Mouse (Mus musculus): ENCODE results near the gene Gm37240.
"Not testable (repeated sequence)": the region's sequence is repeated elsewhere in the genome, so short reads cannot be mapped to it uniquely, and the experiment has no call there.

The Gm37240 gene

GRCm38 (mm10) chr3:85887239-85887827 lies at the start of gene Gm37240, which contains the start of gene Glt28d2:
Gene Gm37240, minus strand, starts transcription at chr3:85887518.
Gene Glt28d2, minus strand, starts transcription at chr3:85887516.
- DNase-seq: peak; percentile 23

GRCm38 (mm10) chr3:85933586-85933985 lies 46.3 kb upstream of the Gm37240 start:
- no peak for DNase-seq

- DNase-seq: no peak
These were observed 44.5 kb upstream of the Gm37240 start for GRCm38 (mm10) chr3:85931859-85932258.

- no peak for DNase-seq
These were observed 43.4 kb upstream of the Gm37240 start for GRCm38 (mm10) chr3:85930671-85931255.

GRCm38 (mm10) chr3:85929711-85930110 lies 42.4 kb upstream of the Gm37240 start:
- DNase-seq: no peak

GRCm38 (mm10) chr3:85928140-85928611 lies 40.9 kb upstream of the Gm37240 start:
- DNase-seq: no peak

GRCm38 (mm10) chr3:85927296-85927695 lies 40.0 kb upstream of the Gm37240 start:
- DNase-seq: no peak

GRCm38 (mm10) chr3:85923954-85924945 lies 36.9 kb upstream of the Gm37240 start:
- peak; percentile 81 for DNase-seq

GRCm38 (mm10) chr3:85923343-85923742 lies 36.0 kb upstream of the Gm37240 start:
- no peak for DNase-seq

GRCm38 (mm10) chr3:85922331-85922730 lies 35.0 kb upstream of the Gm37240 start:
- no peak for DNase-seq

GRCm38 (mm10) chr3:85920671-85921070 lies 33.4 kb upstream of the Gm37240 start:
- not testable (repeated sequence) for DNase-seq

- peak; percentile 33 for DNase-seq
These were observed 30.3 kb upstream of the Gm37240 start for GRCm38 (mm10) chr3:85917600-85917999.

GRCm38 (mm10) chr3:85914806-85915205 lies 27.5 kb upstream of the Gm37240 start:
- no peak for DNase-seq

- DNase-seq: no peak
These were observed 19.8 kb upstream of the Gm37240 start for GRCm38 (mm10) chr3:85907136-85907535.

- no peak for DNase-seq
These were observed 17.1 kb upstream of the Gm37240 start for GRCm38 (mm10) chr3:85904371-85904770.

GRCm38 (mm10) chr3:85895020-85895419 lies 7.7 kb upstream of the Gm37240 start:
- no peak for DNase-seq

- DNase-seq: no peak
These were observed 4.3 kb upstream of the Gm37240 start for GRCm38 (mm10) chr3:85891571-85891970.

GRCm38 (mm10) chr3:85888221-85888671 lies 928 bp upstream of the Gm37240 start:
- no peak for DNase-seq

- DNase-seq: no peak
These were observed 581 bp downstream of the Gm37240 start for GRCm38 (mm10) chr3:85886636-85887238.

- DNase-seq: no peak
These were observed 1.4 kb downstream of the Gm37240 start for GRCm38 (mm10) chr3:85885906-85886305.

GRCm38 (mm10) chr3:85880687-85881086 lies 6.6 kb downstream of the Gm37240 start:
- DNase-seq: no peak

- DNase-seq: no peak
These were observed 7.2 kb downstream of the Gm37240 start for GRCm38 (mm10) chr3:85880068-85880467.

- DNase-seq: no peak
These were observed 8.4 kb downstream of the Gm37240 start for GRCm38 (mm10) chr3:85878911-85879310.

Measured in cerebellum, adult 8-10 months (tissue).